Mouse (Mus musculus): Measurements from ENCODE around the gene Sept9. TPM values are rescaled to one million over a fixed set of nuclear protein-coding genes. Genes with fewer than 3 reads are reported as not detected.

Sept9 gene
- polyA plus RNA-seq, 1 experiment from 2014 or later = 105 TPM

DNA sequence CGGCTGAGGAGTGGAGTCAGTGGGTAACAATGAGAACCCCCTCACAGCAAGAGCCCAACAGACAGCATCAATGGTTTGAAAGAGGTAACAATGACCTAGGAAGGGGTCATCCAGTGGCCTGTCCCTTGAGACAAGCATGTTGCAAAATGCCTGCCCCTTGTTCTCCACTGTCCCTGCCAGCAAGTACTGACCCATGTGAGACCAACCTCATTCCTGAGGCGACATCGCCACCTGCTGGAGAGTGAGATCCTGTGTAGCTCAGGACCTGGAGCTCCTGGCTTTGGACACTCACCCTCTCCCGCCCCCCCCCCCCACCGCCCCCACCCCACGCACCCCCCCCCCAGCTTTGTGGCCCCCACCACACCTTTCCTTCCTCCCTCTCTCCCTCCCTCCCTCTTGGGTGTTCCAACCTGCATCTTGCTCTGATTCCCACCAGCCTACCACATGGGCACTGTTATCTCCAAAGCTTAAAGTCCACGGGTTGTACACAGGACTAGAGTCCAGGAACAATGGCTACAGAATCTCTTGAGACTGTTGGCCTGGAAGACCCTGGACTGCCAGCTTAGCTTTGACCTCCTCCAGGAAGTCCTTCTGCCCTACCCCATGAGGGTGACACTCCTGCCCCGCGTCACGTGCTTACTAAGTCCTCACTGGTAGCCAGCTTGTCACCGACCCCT, 22.0 kb upstream of the Sept9 start:
- peak; percentile 84; the same call in 1 of the 2 replicates for ATAC-seq (ENCODE audit: low read depth)
- WGBS = 57% methylated on average over 8 of the region's 11 CpGs

GRCm38 (mm10) chr11:117179902-117180301, 19.6 kb upstream of the Sept9 start:
- H3K27ac ChIP-seq (replicated peaks) = no peak overlapping the region
- 76% methylated on average over 5 of the region's 5 CpGs for WGBS
- H3K4me3 ChIP-seq = no peak overlapping the region
- no peak overlapping the region for H3K4me2 ChIP-seq
- no peaks in the 10 kb centered on the region for H3K27me3 ChIP-seq
- peaks cover 23% of the 10 kb centered on the region for H3K9me3 ChIP-seq
- peaks cover 11% of the 10 kb centered on the region for H3K4me1 ChIP-seq (replicated peaks)
- H3K36me3 ChIP-seq = no peaks in the 10 kb centered on the region
- H3K9ac ChIP-seq = no peak overlapping the region
- ATAC-seq (ENCODE audit: low read depth) = no peak

More for the DNA sequence above, 22.0 kb upstream of the Sept9 start:
- H3K27ac ChIP-seq (replicated peaks) = 0 out of 2 replicates have a peak overlapping the region, but pooled peaks have one; percentile 6
- no peaks in the 10 kb centered on the region for H3K36me3 ChIP-seq
- no peak overlapping the region for H3K4me2 ChIP-seq
- peaks cover 21% of the 10 kb centered on the region for H3K9me3 ChIP-seq
- no peaks in the 10 kb centered on the region for H3K27me3 ChIP-seq
- H3K9ac ChIP-seq = no peak overlapping the region
- no peak overlapping the region for H3K4me3 ChIP-seq
- H3K4me1 ChIP-seq (replicated peaks) = peaks cover 27% of the 10 kb centered on the region

GRCm38 (mm10) chr11:117182808-117183207, 16.7 kb upstream of the Sept9 start:
- Histone ChIP-seq H3K36me3 (no peaks in the 10 kb centered on the region), H3K4me3 (no peak overlapping the region), H3K4me1 (replicated peaks) (peaks cover 6% of the 10 kb centered on the region), H3K9ac (no peak overlapping the region), H3K27ac (replicated peaks) (no peak overlapping the region), H3K27me3 (no peaks in the 10 kb centered on the region), H3K9me3 (peaks cover 23% of the 10 kb centered on the region), H3K4me2 (no peak overlapping the region)
- 89% methylated on average over 3 of the region's 3 CpGs for WGBS
- ATAC-seq (ENCODE audit: low read depth) = no peak

- no peaks in the 10 kb centered on the region for H3K27me3 ChIP-seq
- H3K4me3 ChIP-seq = no peak overlapping the region
- H3K27ac ChIP-seq (replicated peaks) = no peak overlapping the region
- H3K36me3 ChIP-seq = no peaks in the 10 kb centered on the region
- no peak overlapping the region for H3K9ac ChIP-seq
- peaks cover 6% of the 10 kb centered on the region for H3K4me1 ChIP-seq (replicated peaks)
- no peak for ATAC-seq (ENCODE audit: low read depth)
- no peak overlapping the region for H3K4me2 ChIP-seq
- 84% methylated on average over 3 of the region's 3 CpGs for WGBS
- H3K9me3 ChIP-seq = peaks cover 23% of the 10 kb centered on the region
These were observed 16.2 kb upstream of the Sept9 start for GRCm38 (mm10) chr11:117183299-117183698.

DNA sequence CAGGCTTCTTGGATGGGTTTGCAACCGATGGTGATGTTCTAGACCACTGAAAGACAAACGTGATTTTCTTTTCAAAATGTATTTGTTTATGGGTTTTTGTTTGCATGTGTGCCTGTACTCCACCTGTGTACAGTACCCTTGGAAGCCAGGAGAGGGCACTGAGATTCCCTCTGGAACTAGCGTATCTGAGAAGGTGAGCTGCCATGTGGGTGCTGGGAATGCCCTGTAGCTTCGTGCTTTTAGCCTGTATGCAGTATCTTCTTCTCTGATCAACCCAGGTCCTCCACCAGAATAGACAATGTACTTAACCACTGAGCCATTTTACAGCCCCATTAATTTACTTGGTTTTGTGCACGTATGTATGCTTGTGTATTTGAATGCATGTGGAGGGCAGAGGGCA, 15.6 kb upstream of the Sept9 start:
- H3K27me3 ChIP-seq = no peaks in the 10 kb centered on the region
- no peak overlapping the region for H3K9ac ChIP-seq
- no peaks in the 10 kb centered on the region for H3K36me3 ChIP-seq
- no peak overlapping the region for H3K4me2 ChIP-seq
- WGBS = 78% methylated on average over 5 of the region's 5 CpGs
- peaks cover 6% of the 10 kb centered on the region for H3K4me1 ChIP-seq (replicated peaks)
- no peak for ATAC-seq (ENCODE audit: low read depth)
- H3K27ac ChIP-seq (replicated peaks) = no peak overlapping the region
- no peak overlapping the region for H3K4me3 ChIP-seq
- H3K9me3 ChIP-seq = peaks cover 23% of the 10 kb centered on the region

DNA sequence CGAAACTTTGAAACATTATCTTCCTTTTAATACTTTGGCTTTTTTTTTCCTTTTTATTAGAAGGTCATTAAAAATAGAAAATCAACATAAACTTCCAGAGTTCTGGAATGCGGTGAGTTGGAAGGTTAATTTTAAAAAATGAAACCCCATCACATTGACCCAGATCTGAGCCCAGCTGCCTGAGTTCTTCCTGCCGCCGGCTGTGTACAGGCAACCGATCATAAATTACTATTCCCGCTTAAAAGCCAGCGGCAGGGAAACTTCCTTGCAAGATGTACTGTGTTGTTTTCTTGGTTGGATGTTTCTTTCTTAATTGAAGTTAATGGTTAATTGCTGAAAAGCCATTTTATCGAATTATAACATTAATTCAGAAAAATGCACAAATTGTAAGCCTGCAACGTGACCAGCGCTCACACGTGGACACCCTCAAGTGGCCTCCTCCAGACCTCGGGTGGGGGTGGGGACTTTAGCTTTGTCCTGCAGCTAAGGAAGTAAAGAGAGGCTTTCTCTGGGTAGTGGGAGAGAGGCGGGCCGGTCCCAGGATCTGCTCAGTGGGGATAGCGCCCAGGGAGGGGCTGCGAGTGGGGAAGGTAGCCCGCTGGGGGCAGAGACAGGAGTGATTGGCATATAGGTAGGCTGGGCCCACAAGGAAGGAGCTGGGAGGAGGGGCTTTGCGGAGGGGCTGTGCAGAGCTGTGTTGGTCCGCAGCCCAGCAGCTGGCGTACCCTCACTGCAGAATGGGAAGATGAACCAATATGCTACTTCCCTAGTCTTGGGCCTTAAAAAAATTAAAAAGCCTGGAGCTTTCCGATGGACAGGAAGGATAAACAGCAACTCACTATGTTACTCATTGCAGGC, 14.2 kb upstream of the Sept9 start:
- Histone ChIP-seq H3K4me1 (replicated peaks) (peaks cover 6% of the 10 kb centered on the region), H3K36me3 (no peaks in the 10 kb centered on the region), H3K9me3 (peaks cover 19% of the 10 kb centered on the region), H3K4me3 (no peak overlapping the region), H3K27me3 (no peaks in the 10 kb centered on the region), H3K27ac (replicated peaks) (no peak overlapping the region), H3K9ac (no peak overlapping the region), H3K4me2 (no peak overlapping the region)
- WGBS = 42% methylated on average over 21 of the region's 21 CpGs
- ATAC-seq (ENCODE audit: low read depth) = no peak

- no peaks in the 10 kb centered on the region for H3K9me3 ChIP-seq
- H3K27me3 ChIP-seq = no peaks in the 10 kb centered on the region
- no peak overlapping the region for H3K27ac ChIP-seq (replicated peaks)
- H3K36me3 ChIP-seq = no peaks in the 10 kb centered on the region
- H3K4me3 ChIP-seq = no peak overlapping the region
- H3K4me2 ChIP-seq = no peak overlapping the region
- H3K9ac ChIP-seq = no peak overlapping the region
- no peak for ATAC-seq (ENCODE audit: low read depth)
- 73% methylated on average over 5 of the region's 5 CpGs for WGBS
- H3K4me1 ChIP-seq (replicated peaks) = no peaks in the 10 kb centered on the region
These were observed 7.9 kb upstream of the Sept9 start for GRCm38 (mm10) chr11:117191524-117191923.

GRCm38 (mm10) chr11:117194475-117194937, 5.0 kb upstream of the Sept9 start:
- H3K4me3 ChIP-seq = no peak overlapping the region
- WGBS = 70% methylated on average over 11 of the region's 11 CpGs
- H3K9me3 ChIP-seq = no peaks in the 10 kb centered on the region
- no peak overlapping the region for H3K9ac ChIP-seq
- H3K4me2 ChIP-seq = no peak overlapping the region
- no peak for ATAC-seq (ENCODE audit: low read depth)
- no peak overlapping the region for H3K27ac ChIP-seq (replicated peaks)
- no peaks in the 10 kb centered on the region for H3K36me3 ChIP-seq
- H3K4me1 ChIP-seq (replicated peaks) = peaks cover 7% of the 10 kb centered on the region
- peaks cover 24% of the 10 kb centered on the region for H3K27me3 ChIP-seq

DNA sequence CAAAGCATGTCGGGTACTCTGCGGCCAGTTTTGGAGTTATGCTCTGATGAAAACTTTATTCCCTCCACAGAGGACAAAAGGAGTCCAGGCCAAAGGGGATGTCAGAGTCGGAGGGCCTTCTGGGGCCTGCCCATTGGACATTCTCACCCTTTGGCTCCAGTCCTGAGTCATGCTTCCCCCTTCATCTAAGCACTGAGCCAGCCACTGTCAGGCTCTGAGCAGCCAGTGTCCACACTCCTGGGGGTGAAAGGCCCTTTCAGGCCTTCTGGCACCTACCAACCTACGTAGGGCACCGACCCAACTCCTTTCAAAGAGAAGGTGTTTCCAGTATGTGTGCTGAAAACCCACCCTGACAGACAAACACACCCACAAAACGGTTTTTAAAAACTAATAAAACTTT, 3.8 kb upstream of the Sept9 start:
- H3K4me1 ChIP-seq (replicated peaks) = peaks cover 13% of the 10 kb centered on the region
- no peak for ATAC-seq (ENCODE audit: low read depth)
- H3K36me3 ChIP-seq = no peaks in the 10 kb centered on the region
- no peak overlapping the region for H3K27ac ChIP-seq (replicated peaks)
- no peak overlapping the region for H3K4me2 ChIP-seq
- H3K4me3 ChIP-seq = no peak overlapping the region
- H3K27me3 ChIP-seq = peaks cover 35% of the 10 kb centered on the region
- H3K9me3 ChIP-seq = no peaks in the 10 kb centered on the region
- H3K9ac ChIP-seq = no peak overlapping the region
- WGBS = 90% methylated on average over 6 of the region's 6 CpGs

GRCm38 (mm10) chr11:117196681-117197080, 2.8 kb upstream of the Sept9 start:
- Histone ChIP-seq H3K4me3 (no peak overlapping the region), H3K27ac (replicated peaks) (no peak overlapping the region), H3K36me3 (no peaks in the 10 kb centered on the region), H3K4me1 (replicated peaks) (peaks cover 13% of the 10 kb centered on the region), H3K27me3 (peaks cover 46% of the 10 kb centered on the region), H3K9me3 (no peaks in the 10 kb centered on the region), H3K4me2 (no peak overlapping the region), H3K9ac (no peak overlapping the region)
- ATAC-seq (ENCODE audit: low read depth) = no peak
- 94% methylated on average over 7 of the region's 7 CpGs for WGBS

DNA sequence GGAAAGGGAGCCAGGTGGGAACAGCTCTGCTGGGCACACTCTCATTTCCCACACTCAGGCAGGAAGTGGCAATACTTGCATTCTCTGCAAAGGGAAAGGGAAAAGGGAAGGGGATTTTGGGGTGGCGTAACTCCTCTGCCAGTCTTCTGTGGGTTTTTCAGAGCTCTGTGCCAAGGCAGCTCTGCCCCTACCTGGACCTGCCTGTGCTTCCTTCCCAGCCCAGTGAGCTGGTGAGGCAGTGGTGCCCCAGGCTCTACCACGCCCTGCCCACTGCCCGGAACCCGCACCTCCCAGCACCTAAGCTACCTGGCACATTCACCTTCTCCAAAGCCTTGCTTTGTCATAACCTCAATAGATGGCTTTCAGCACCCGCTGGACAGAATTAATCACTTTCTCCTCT, 1.3 kb upstream of the Sept9 start:
- Histone ChIP-seq H3K27me3 (peaks cover 52% of the 10 kb centered on the region), H3K9me3 (no peaks in the 10 kb centered on the region), H3K27ac (replicated peaks) (no peak overlapping the region), H3K9ac (no peak overlapping the region), H3K4me2 (no peak overlapping the region), H3K4me3 (no peak overlapping the region), H3K4me1 (replicated peaks) (peaks cover 13% of the 10 kb centered on the region), H3K36me3 (no peaks in the 10 kb centered on the region)
- no peak for ATAC-seq (ENCODE audit: low read depth)
- 92% methylated on average over 5 of the region's 5 CpGs for WGBS

DNA sequence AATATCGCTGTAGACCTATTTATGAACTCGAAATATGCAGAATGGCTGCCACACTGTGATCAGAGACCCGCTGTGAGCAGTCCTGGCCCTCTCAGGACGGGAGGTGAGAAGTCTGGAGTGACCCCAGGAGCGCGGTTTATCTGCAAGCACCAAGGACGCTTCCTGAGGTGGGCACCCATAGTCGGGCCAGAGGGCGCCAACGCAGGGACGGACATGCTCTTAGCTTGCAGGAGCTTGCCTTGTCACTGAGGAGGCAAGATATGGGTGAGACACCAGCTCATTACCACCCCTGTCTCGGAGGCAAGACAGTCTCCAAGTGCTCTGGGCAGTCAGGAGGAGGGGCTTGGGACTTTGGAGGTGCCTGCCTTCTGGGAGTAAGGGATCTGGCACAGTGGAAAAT, 2.4 kb downstream of the Sept9 start:
- peaks cover 52% of the 10 kb centered on the region for H3K27me3 ChIP-seq
- no peak overlapping the region for H3K4me3 ChIP-seq
- H3K9me3 ChIP-seq = no peaks in the 10 kb centered on the region
- no peaks in the 10 kb centered on the region for H3K36me3 ChIP-seq
- WGBS = 86% methylated on average over 12 of the region's 12 CpGs
- ATAC-seq (ENCODE audit: low read depth) = no peak
- H3K4me1 ChIP-seq (replicated peaks) = peaks cover 13% of the 10 kb centered on the region
- H3K4me2 ChIP-seq = no peak overlapping the region
- H3K9ac ChIP-seq = no peak overlapping the region
- H3K27ac ChIP-seq (replicated peaks) = no peak overlapping the region
